Mouse (Mus musculus): ENCODE results near the gene Slc22a1. TPM values are rescaled to one million over a fixed set of nuclear protein-coding genes. Genes with fewer than 3 reads are reported as not detected.

Slc22a1 gene
- polyA plus RNA-seq, 1 experiment from 2014 or later, result not detected

DNA sequence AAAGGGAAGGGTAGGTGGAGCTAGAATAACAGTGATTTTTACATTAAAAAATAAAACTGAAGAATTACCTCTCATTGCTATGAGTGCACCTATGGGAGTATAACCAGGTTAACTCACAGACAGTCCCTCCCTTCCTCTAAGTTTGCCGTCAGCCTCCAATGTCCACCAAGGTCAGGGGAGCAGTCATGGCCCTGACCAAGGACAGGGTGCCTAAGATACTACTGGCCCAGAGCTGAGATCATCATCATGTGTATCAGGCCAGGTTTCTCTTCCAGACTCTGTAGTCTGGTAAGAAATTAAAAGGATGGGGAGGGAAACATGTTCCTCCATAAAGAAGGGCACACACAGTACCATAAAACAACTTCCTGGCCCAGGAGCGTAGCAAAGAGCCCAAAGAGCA is 35.3 kb upstream of the Slc22a1 start:
- Histone ChIP-seq H3K4me3 (replicated peaks) (no peak overlapping the region), H3K36me3 (peaks cover 76% of the 10 kb centered on the region), H3K4me1 (replicated peaks) (no peaks in the 10 kb centered on the region), H3K9ac (replicated peaks) (no peak overlapping the region), H3K9me3 (no peaks in the 10 kb centered on the region), H3K27me3 (no peaks in the 10 kb centered on the region), H3K27ac (no peak overlapping the region), H3K4me2 (replicated peaks) (no peak overlapping the region)
- 96% methylated on average over 2 of the region's 2 CpGs for WGBS
- ATAC-seq, result no peak

DNA sequence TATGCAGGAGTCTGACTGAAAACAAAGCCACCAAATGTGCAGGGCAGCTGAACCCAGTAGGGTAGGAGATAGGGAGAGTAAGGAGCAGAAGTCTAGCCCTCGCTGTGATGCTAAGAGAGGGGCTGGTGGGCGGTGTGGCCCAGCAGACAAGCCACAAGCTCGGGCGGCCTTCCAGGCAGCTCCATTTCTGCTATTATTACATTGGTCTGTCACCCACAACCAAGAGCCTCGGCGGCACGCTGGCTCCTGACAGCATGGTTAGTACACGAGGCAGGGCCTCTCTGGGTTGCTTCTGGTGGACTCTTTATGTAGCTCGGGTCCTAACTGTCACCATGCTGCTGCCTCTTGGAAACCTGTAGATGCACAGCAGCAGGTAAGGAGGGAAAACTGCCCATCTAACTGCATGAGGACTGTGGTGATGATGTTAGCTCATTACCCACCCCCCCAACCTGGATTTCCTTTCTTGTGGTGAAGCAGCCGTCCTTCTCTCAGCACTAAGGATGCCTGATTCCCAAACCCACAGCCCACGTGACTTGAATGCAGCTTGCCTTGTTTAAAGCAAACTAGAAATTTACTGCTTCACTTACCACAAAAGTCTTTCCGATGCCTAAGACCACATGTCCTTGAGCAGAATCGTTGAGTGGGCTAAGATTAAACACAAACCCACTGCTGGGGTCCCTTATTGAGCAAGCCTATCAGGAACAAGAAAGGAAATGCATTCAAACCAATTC is 34.6 kb upstream of the Slc22a1 start:
- Histone ChIP-seq H3K4me1 (replicated peaks) (no peaks in the 10 kb centered on the region), H3K36me3 (peaks cover 74% of the 10 kb centered on the region), H3K4me3 (replicated peaks) (no peak overlapping the region), H3K4me2 (replicated peaks) (no peak overlapping the region), H3K27ac (no peak overlapping the region), H3K27me3 (no peaks in the 10 kb centered on the region), H3K9ac (replicated peaks) (no peak overlapping the region), H3K9me3 (no peaks in the 10 kb centered on the region)
- ATAC-seq, result no peak
- WGBS, result 83% methylated on average over 13 of the region's 13 CpGs

DNA sequence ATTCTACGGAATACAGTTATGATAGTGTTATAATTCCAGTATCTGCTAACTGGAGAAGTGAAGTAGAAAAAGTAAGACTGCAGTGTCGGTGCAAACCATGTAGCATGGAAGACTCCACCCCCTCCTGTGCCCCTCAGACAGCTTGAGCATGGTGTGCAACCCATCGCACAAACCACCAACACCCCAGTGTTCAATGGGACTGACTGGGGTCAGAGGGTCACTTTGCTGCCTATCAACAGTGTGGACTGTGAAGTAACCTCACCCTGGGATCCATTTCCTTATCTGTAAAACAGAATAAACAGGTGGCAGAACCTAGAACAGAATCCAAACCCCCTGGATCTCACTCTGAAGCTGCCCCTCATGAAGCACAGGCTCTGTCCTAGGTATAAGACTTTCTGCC is 32.8 kb upstream of the Slc22a1 start:
- Histone ChIP-seq H3K9me3 (no peaks in the 10 kb centered on the region), H3K36me3 (peaks cover 74% of the 10 kb centered on the region), H3K4me2 (replicated peaks) (no peak overlapping the region), H3K27me3 (no peaks in the 10 kb centered on the region), H3K9ac (replicated peaks) (no peak overlapping the region), H3K4me1 (replicated peaks) (no peaks in the 10 kb centered on the region), H3K4me3 (replicated peaks) (no peak overlapping the region), H3K27ac (no peak overlapping the region)
- no peak for ATAC-seq
- WGBS, result 93% methylated on average over 3 of the region's 3 CpGs

DNA sequence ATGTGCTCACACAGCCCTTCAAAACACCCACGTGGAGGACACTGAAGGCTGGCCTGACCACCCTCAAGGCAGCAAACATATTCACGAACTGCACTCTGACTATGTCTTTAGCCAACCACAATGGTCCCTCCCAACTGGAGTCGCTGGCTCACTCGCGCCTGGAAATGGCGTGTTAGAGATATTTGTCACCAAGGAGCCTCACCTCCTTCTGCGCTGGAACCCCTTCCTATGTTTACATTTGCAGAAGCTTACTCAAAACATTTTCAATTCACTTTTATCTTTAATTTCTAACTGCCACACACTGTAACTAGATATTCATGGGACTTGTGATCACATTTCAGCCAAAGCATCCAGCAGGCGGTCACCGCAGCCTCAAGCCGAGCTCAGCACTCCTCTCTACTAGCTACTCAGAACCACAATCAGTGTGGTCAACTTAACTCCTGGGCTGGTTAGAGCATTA is 31.0 kb upstream of the Slc22a1 start:
- no peak overlapping the region for H3K4me2 ChIP-seq (replicated peaks)
- no peak overlapping the region for H3K4me3 ChIP-seq (replicated peaks)
- H3K9ac ChIP-seq (replicated peaks), result no peak overlapping the region
- no peaks in the 10 kb centered on the region for H3K27me3 ChIP-seq
- no peaks in the 10 kb centered on the region for H3K4me1 ChIP-seq (replicated peaks)
- no peak for ATAC-seq
- peaks cover 75% of the 10 kb centered on the region for H3K36me3 ChIP-seq
- no peak overlapping the region for H3K27ac ChIP-seq
- WGBS, result 91% methylated on average over 10 of the region's 10 CpGs
- no peaks in the 10 kb centered on the region for H3K9me3 ChIP-seq

DNA sequence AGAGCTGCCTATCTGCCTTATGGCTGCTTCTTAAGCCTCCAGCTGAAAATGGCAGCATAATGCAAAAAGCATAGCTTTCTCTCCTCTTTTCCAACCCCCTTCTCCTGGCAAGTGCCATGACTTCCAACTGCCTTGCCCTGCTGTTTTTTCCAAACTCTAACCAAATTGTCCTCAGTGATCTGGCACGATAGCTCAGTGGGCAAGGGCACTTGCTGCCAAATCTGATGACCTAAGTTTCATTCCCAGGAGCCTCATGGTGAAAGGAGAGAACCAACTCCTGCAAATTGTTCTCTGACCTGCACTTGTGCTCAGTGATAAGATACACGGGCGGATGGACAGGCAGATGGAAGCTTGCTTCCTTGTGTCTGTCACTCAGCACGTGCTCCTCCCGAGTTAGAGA is 27.3 kb upstream of the Slc22a1 start:
- WGBS, result 96% methylated on average over 5 of the region's 5 CpGs
- Histone ChIP-seq H3K27ac (no peak overlapping the region), H3K4me3 (replicated peaks) (no peak overlapping the region), H3K27me3 (no peaks in the 10 kb centered on the region), H3K4me1 (replicated peaks) (no peaks in the 10 kb centered on the region), H3K4me2 (replicated peaks) (no peak overlapping the region), H3K9me3 (no peaks in the 10 kb centered on the region), H3K36me3 (peaks cover 82% of the 10 kb centered on the region), H3K9ac (replicated peaks) (no peak overlapping the region)
- ATAC-seq, result no peak

DNA sequence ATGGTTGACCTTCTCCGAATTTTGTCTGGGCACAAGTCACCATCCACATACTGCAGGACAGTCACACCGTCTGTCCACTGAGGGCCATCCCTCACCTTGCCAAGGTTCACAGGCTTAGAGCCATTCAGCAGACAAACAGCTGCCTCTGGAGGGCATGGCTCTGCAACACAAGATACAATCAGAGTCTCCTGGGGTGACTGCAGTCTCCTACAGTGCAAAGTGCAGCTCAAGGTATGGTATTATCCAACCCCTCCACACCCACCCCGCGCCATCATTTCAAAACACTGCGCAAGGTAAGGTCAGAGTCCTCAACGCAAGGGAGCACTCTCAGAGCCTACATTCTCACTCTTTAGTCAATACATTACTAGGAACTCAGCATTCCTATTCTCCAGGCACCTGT is 24.7 kb upstream of the Slc22a1 start:
- Histone ChIP-seq H3K9ac (replicated peaks) (no peak overlapping the region), H3K27me3 (no peaks in the 10 kb centered on the region), H3K36me3 (peaks cover 98% of the 10 kb centered on the region), H3K4me1 (replicated peaks) (no peaks in the 10 kb centered on the region), H3K9me3 (no peaks in the 10 kb centered on the region), H3K27ac (no peak overlapping the region), H3K4me3 (replicated peaks) (no peak overlapping the region), H3K4me2 (replicated peaks) (no peak overlapping the region)
- ATAC-seq, result no peak
- WGBS, result 99% methylated on average over 6 of the region's 6 CpGs

DNA sequence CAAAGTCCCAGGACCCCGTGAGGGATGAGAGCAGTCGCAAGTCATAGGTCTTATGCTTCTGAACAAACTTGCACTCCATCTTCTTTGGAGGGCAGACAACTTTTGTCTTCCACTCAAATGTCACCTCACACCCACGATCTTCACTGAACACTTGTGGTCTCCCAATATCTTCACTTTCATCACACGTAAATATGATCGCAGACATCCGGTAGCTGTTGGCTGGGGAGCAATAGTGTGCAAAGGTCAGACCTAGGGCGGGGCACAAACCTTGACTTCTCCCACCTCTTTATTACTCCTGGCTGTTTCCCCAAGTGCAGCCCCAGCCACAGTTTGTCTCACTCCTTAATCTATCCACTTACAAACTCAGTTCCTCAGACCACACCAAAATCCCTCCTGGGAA is 16.3 kb upstream of the Slc22a1 start:
- 97% methylated on average over 7 of the region's 7 CpGs for WGBS
- Histone ChIP-seq H3K4me1 (replicated peaks) (no peaks in the 10 kb centered on the region), H3K4me2 (replicated peaks) (no peak overlapping the region), H3K27ac (no peak overlapping the region), H3K36me3 (peaks cover 98% of the 10 kb centered on the region), H3K9me3 (no peaks in the 10 kb centered on the region), H3K4me3 (replicated peaks) (no peak overlapping the region), H3K9ac (replicated peaks) (no peak overlapping the region), H3K27me3 (no peaks in the 10 kb centered on the region)
- ATAC-seq, result no peak

DNA sequence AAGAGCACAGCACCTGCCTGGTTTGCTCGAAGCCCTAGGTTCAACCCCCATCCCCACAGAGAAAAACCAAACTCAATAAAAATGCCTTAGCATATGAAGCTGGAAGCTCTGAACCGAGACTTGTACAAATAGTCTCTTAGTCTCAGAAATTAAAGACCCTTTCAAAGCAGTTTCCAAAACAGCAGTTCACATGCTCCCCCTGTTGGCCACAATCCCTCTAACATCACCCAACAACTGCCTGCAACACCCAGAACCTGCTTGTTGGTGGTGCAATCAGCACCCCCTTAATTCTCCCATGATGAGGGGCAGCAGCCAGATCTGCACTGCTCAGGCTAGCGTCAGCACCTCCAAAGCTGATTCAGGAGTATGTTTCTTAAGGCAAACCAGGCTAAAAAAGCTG is 13.9 kb upstream of the Slc22a1 start:
- no peaks in the 10 kb centered on the region for H3K4me1 ChIP-seq (replicated peaks)
- WGBS, result 77% methylated on average over 3 of the region's 3 CpGs
- H3K4me2 ChIP-seq (replicated peaks), result no peak overlapping the region
- no peaks in the 10 kb centered on the region for H3K9me3 ChIP-seq
- H3K36me3 ChIP-seq, result peaks cover 100% of the 10 kb centered on the region
- no peak overlapping the region for H3K9ac ChIP-seq (replicated peaks)
- ATAC-seq, result no peak
- no peak overlapping the region for H3K4me3 ChIP-seq (replicated peaks)
- H3K27ac ChIP-seq, result no peak overlapping the region
- no peaks in the 10 kb centered on the region for H3K27me3 ChIP-seq

DNA sequence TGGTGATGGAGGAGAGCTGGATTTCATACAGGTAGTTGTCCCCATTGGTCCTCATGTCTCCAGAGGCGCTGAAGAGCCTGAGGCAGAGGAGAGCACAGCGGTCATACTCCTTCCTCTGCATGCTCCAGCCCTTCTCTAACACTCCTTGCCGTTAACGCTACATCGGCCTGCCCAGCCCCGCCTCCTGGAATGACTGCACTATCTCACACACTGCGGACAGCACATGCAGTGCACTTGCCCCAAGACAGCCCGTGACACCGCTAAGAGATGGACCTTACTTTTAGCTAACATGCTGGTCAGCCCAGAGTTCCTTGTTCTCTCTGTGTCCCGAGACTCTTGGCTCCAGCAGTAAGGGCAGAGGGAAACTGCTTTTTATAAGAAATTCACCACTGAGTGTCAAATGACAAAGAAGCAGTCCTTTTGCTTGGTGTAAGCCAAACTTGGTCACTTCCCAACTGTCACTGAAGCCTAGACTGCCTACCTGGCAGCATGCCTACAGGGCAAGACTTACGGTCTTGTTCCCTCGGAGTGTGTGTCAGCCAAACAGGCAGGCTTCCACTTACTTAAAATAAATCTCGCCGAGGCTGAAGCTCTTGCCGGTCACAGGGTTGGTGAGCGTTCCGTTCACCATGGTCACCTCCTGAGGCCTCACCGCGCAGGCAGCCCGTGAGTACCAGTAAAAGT is 12.9 kb upstream of the Slc22a1 start:
- ATAC-seq, result no peak
- WGBS, result 96% methylated on average over 20 of the region's 20 CpGs

DNA sequence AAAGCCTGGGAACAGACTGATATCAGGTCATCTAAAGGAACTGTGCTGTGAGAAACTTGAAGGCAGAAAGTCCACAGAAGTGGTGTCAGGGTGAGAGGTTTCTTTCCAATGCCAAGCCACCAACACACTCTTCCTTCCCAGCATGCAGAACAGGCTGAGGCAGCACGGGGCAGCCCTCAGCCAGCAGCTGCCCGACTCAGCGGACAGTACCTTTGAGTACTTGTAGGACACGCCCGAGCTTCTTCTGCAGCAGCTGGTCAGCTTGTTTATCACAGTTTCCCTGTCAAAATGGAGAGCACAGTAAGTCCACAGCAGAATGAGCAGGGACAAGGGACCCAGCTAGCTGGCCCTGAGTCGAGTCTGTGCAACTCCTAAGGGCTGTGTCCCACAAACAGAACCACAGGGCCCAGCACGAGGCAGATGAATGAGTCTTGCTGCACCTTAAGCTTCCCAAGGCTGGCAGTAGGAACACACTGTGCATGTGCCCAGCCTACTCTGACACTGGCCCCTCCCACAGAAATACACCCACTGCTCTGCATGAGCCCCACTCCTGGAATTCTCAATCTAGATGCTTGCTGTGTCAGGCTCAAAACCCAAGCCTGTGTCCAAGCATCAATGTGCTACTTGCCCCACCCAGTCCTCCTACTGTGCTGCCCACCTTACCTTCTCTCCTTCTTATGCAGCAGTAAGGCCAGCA is 9.4 kb upstream of the Slc22a1 start:
- no peak for ATAC-seq
- no peak overlapping the region for H3K27ac ChIP-seq
- peaks cover 81% of the 10 kb centered on the region for H3K36me3 ChIP-seq
- no peaks in the 10 kb centered on the region for H3K27me3 ChIP-seq
- no peak overlapping the region for H3K4me3 ChIP-seq (replicated peaks)
- H3K4me2 ChIP-seq (replicated peaks), result no peak overlapping the region
- no peak overlapping the region for H3K9ac ChIP-seq (replicated peaks)
- 93% methylated on average over 7 of the region's 7 CpGs for WGBS
- H3K9me3 ChIP-seq, result no peaks in the 10 kb centered on the region; the same call in 1 of the 2 replicates
- H3K4me1 ChIP-seq (replicated peaks), result no peaks in the 10 kb centered on the region

More for the DNA sequence above, 12.9 kb upstream of the Slc22a1 start:
- Histone ChIP-seq H3K4me3 (replicated peaks) (no peak overlapping the region), H3K9ac (replicated peaks) (no peak overlapping the region), H3K27ac (no peak overlapping the region), H3K4me2 (replicated peaks) (no peak overlapping the region), H3K4me1 (replicated peaks) (no peaks in the 10 kb centered on the region), H3K9me3 (no peaks in the 10 kb centered on the region), H3K36me3 (peaks cover 100% of the 10 kb centered on the region), H3K27me3 (no peaks in the 10 kb centered on the region)

DNA sequence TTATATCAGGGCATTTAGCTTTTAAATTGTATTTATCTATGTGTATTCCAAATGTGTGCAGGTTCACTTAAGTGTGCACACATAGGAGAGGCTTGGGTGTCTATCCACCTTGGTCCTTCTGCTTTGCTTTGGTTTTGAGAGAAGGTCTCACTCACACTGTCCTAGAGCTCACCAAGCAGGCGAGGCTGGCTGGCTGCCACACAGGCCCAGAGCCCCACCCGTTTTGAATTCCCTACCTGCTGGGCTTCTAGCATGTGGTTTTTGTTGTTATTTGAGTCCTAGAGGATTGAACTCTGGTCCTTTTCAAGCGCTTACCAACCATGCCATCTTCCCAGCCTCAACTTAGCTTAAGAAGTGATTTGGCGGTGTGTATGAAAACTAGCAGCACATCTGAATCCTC is 8.8 kb upstream of the Slc22a1 start:
- no peak overlapping the region for H3K9ac ChIP-seq (replicated peaks)
- no peak overlapping the region for H3K4me3 ChIP-seq (replicated peaks)
- peaks cover 77% of the 10 kb centered on the region for H3K36me3 ChIP-seq
- peaks cover 2% of the 10 kb centered on the region; the same call in 1 of the 2 replicates for H3K9me3 ChIP-seq
- ATAC-seq, result no peak
- H3K27ac ChIP-seq, result no peak overlapping the region
- WGBS, result 85% methylated on average over 4 of the region's 4 CpGs
- no peak overlapping the region for H3K4me2 ChIP-seq (replicated peaks)
- no peaks in the 10 kb centered on the region for H3K4me1 ChIP-seq (replicated peaks)
- H3K27me3 ChIP-seq, result no peaks in the 10 kb centered on the region

DNA sequence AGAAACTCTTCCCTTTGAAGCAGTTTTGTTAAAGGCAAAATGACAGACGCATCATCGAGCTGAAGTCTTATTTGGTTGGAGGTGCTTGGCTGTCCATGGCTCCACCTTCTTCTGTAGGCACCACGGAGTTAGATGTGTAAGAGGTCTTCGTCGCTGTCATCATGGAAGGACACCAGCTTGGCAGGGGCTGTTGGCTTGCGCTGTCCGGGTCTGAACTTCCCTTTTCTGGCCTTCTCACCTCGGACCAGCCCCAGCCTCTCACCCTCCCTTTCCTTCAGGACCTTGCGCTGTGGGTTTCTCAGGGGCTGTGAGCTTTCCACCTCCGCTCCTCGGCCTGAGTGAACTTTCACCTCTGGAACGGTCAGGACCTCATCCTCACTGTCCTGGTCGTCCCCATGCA is 8.0 kb upstream of the Slc22a1 start:
- 91% methylated on average over 13 of the region's 13 CpGs for WGBS
- no peaks in the 10 kb centered on the region for H3K27me3 ChIP-seq
- H3K4me2 ChIP-seq (replicated peaks), result no peak overlapping the region
- peaks cover 2% of the 10 kb centered on the region; the same call in 1 of the 2 replicates for H3K9me3 ChIP-seq
- H3K9ac ChIP-seq (replicated peaks), result no peak overlapping the region
- H3K4me3 ChIP-seq (replicated peaks), result no peak overlapping the region
- H3K4me1 ChIP-seq (replicated peaks), result no peaks in the 10 kb centered on the region
- no peak overlapping the region for H3K27ac ChIP-seq
- no peak for ATAC-seq
- H3K36me3 ChIP-seq, result peaks cover 69% of the 10 kb centered on the region
